Mouse (Mus musculus) right cerebral cortex, postnatal 14 days (tissue): ENCODE results near the gene Slc16a14.

ENCODE experiments used
- DNase-seq: peaks from one replicate; pipeline ENCODE4 v3.0.0; 2022

The Slc16a14 gene

DNA sequence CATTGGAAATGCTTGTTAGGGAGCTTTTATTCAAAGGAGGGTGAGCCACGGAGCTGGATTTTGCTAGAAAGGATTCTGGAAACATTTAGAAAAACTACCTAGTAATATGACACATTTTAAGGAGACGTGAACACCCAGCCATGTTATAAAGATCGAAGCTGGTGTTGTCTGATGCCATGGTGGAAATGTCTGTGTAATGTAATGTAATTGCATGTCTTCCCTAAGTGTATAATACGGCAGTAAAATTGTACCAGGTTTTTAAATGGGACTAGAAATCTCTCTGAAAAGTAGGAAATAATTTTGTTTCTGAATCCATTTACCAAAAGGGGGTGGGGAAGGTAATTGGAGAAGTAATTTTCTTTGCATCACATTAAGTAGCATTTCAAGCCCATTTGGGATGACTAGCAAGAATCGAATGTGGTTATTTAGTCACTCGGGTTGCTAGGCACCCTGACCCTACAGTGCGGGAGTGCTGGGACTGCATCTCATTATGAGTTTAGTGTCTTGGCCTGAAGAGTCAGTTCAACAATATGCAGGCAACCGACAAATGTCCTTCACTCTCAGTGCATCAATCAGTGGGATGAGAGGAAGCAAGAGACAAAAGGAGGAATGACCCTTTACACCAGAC is 24.6 kb downstream of the Slc16a14 start:
- DNase-seq = no peak

DNA sequence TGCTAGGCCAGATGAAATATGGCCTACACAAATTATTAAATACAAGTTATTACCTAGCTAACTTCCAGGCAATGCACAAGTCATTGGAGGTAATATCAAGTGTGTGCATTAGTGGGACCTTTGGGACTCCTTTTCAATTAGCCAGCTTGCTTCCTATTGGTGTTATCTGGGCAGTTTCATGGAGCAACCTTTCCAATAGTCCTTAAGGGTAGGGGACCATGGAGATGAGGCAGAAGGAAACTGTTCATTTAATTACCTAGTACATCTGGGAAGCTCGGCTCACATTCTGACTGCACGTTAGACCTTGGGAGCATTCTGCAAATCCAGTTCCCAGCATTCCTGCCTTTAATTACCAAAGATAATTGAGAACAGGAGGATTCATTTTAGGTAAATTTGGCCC is 30.5 kb downstream of the Slc16a14 start:
- no peak for DNase-seq

DNA sequence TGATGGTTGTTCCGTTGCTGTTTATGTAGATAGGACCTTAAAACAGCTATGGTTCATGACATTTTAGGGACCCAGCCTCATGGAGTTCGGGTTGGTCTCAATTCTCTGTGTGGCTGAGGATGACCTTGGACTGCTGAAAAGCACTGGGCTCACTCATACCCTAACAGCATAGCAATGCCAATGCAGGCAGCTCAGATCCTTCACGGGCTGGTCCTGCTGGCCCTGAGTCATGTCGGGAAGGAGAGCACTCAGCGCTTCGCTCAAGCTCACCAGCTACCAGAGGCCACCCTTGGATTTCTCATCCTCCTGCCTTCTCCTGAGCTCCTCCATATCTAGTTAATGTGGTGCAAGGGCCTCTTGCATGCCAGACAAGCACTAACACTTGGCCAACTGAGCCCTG is 35.8 kb downstream of the Slc16a14 start:
- no peak for DNase-seq

DNA sequence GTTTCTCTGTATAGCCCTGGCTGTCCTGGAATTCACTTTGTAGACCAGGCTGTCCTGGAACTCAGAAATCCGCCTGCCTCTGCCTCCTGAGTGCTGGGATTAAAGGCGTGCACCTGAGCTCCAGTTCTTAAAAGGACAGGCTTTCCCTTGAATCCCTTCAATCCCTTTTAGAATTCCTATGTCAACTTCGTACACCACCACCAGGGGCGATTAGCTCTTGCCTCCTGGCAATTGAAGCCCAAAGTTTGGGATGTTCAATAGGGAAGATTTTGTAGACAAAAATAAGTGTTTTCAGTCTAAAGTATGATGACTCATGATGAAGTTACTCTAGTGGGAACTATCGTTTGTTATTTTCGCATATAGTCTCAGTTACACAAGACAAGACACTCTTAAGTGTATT is 37.6 kb downstream of the Slc16a14 start:
- DNase-seq = no peak

DNA sequence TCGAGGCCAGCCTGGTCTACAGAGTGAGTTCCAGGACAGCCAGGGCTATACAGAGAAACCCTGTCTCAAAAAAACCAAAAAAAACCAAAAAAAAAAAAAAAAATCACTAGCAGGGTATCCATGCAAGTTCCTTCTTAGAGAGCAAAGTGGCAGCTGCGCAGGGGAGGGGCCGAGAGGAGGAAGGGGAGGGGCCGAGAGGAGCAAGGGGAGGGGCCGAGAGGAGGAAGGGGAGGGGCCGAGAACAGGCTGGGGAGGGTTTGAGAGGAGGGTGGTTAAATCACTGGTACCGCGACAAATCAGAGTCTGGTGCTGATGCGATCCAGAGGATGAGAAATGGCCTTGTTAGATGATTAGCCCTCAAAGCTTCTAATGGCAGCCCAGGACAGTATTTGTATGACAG is 43.2 kb downstream of the Slc16a14 start:
- DNase-seq = no peak

- DNase-seq = no peak
Measured at GRCm38 (mm10) chr1:84890503-84890902, 44.4 kb downstream of the Slc16a14 start.

GRCm38 (mm10) chr1:84890005-84890393 is 44.9 kb downstream of the Slc16a14 start:
- no peak for DNase-seq

DNA sequence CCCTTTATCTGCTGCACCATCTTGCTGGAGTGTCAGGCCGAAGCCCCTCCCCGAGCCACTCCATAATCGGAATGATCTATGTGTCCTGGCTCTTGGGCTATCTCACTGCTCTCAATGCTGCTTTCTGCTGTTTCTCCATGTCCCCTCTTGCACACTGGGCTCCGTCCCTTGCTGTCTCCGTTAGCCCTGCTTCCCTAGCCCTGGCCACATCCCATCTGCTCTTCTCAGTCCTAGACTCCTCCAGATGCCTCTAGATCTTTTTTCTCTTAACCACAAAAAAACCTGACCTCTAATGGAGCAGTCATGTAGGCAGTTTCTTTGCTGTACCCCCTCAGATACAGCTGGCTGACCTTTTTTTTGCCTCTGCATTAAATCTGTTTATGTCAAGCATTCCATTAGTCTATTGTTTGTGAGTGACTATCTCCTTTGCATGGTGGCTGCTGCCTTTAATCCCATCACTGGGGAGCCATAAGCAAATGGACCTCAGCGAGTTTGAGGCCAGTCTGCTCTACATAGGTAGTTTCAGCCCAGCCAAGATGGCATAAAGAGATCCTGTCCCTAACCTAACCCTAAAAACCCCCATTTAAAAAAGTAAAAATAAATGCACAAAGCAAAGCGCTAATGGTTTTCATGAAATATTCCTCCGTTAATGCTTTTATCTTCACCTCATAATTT is 45.5 kb downstream of the Slc16a14 start:
- DNase-seq = no peak

DNA sequence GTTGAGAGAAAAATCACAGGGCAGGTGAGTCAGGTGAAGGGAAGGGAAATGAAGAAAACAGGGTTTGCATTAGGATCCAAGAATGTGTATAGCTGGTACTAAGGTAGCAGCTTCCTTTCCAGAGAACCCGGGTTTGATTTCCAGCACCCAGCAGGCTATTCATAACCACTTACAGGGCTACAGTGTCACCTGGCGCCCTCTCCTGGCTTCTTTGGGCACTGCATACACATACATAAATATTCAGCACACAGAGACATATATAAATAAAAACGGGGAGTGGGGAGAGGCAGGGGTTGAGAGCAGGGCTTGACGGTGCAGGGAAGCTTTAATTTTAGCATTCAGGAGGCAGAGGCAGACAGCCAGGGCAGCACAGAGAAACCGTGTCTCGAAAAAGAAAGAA is 49.0 kb downstream of the Slc16a14 start:
- DNase-seq = no peak

- DNase-seq = no peak
Measured at GRCm38 (mm10) chr1:84885174-84885573, 49.8 kb downstream of the Slc16a14 start.

- DNase-seq = no peak
Measured at GRCm38 (mm10) chr1:84883889-84884288, 51.0 kb downstream of the Slc16a14 start.

DNA sequence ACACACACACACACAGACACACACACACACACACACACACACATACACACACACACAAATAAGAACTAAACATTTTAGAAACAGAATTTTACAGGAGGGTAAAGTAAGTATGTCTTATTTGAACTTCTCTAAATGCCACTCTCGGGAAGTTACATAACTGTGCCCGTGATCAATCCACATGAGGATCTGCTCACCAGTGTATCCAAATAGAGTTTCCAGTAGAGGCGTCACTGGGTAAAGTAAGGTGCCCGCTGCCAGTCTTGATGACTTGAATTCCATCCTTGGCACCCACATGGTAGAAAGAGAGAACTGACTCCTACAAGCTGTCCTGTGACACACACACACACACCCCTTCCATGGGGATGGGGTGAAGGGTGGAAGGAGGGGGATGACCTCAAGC is 52.0 kb downstream of the Slc16a14 start:
- DNase-seq = no peak

- no peak for DNase-seq
Measured at GRCm38 (mm10) chr1:84882066-84882532, 52.8 kb downstream of the Slc16a14 start.

GRCm38 (mm10) chr1:84881248-84882065 is 53.5 kb downstream of the Slc16a14 start:
- DNase-seq = no peak

DNA sequence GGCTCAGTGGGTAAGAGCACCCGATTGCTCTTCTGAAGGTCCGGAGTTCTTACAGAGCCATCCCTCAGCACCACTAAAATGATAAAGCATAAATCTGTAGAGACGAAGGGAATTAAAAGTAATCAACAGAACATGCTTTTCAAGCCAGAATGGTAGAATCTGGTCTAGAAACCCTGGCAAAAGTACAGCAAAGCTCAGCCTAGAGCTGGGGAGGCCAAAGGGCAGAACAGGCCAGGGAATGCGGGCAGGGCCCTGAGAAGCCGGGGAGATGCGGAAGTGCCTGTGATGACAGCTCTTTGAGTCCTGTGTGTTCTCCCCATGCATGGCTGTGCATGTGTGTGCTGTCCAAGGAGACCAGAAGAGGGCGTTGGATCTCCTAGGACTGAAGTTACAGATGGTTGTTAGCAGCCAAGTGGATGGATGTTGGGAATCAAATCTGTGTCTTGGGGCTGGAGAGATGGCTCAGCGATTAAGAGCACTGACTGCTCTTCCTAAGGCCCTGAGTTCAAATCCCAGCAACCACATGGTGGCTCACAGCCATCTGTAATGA is 55.3 kb downstream of the Slc16a14 start:
- DNase-seq = no peak

DNA sequence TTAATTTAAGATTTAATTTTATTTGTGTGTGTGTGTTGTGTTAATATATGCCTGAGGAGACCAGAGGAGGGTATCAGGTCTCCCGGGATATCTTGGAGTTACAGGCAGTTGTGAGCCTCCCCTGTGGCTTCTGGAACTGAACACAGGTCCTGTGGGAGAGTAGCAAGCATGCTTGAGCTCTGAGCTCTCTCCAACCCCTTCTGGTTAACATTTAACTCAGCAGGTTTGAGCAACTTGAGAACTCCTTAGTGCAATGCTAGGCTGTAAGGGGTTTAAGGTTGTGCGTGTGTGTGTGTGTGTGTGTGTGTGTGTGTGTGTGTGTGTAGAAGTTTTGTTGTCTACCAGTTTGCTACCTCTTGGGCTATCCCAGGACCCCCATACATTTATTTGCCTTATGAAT is 57.3 kb downstream of the Slc16a14 start:
- no peak for DNase-seq

DNA sequence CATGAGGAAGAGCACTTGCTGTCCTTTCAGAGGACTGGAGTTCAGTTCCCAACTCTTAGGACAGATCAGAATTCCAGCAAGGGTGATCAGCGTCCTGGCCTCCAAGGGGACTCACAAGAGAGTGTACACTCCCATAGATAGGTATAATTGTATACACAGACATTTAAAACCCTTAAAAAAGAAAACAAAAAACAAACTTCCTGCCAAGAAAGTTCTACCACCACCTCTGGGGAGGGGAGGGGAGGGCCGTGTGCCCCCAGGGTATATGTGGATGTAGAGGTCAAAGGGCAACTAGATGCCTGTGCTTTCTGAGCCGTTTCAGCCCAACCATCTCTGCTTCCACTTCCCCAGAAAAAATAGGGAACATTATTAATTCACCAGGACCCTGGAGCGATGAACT is 62.0 kb downstream of the Slc16a14 start:
- no peak for DNase-seq

- DNase-seq = no peak
Measured at GRCm38 (mm10) chr1:84872105-84872504, 62.8 kb downstream of the Slc16a14 start.

GRCm38 (mm10) chr1:84871131-84871530 is 63.8 kb downstream of the Slc16a14 start:
- DNase-seq = no peak

DNA sequence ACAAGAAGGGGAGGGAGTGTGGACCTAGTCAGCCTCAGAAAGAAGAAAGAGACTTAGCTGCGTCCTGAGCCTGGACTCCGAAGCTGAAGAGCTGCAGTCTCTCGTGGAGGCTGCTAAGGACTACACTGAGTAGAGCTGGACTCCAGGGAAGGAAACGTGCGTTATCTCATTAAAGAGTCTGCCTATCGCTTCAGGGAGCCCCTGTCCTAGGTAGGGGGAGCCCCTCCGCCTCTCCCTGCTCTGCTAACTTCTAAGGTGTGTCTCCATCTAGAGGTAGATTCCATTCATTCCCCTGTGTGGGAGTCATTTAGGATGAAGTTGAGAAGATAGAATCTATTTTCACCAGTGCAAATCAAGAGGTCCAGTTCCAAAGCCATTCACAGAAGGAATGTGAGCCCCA is 65.4 kb downstream of the Slc16a14 start:
- DNase-seq = no peak

DNA sequence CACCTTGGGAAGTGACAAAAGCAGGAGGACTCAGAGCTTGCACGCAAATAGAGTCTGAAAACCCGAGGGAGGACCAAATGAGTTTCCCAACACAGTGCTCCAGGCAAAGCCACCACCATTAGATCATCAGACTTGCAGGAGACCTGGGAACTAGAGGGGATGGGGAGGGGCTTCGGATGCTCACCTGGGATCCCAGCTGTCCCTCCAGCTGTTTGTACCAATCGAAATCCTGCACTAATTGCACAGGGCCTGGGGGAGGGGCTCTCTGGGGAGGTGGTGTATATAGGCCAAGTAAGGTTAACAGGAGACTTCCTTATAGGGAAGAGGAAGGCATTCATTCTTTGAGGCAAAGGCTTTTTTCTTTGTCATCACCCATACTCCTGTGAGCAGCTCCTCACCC is 66.1 kb downstream of the Slc16a14 start:
- DNase-seq = no peak

GRCm38 (mm10) chr1:84868311-84868710 is 66.6 kb downstream of the Slc16a14 start:
- no peak for DNase-seq

GRCm38 (mm10) chr1:84866706-84867230 is 68.2 kb downstream of the Slc16a14 start:
- DNase-seq = no peak
